Mouse (Mus musculus) embryonic facial prominence, embryonic 10.5 days (tissue): Measurements from ENCODE around the gene Tnfsf10. TPM values are rescaled to one million over a fixed set of nuclear protein-coding genes. Genes with fewer than 3 reads are reported as not detected.

Experiments used
- DNase-seq: peaks from one replicate; pipeline ENCODE4 v3.0.0-alpha.2; 2017; ENCODE audit warnings: low spot score
- H3K27ac ChIP-seq: fragments of 300-500 bp; sonication (generic); replicated peaks from 2 replicates; pipeline ENCODE4 v1.5.1; 2016; ENCODE audit warnings: mild to moderate bottlenecking
- H3K27me3 ChIP-seq: fragments of 300-500 bp; sonication (generic); replicated peaks from 2 replicates; pipeline ENCODE4 v1.6.1; 2016; ENCODE audit warnings: low read depth, mild to moderate bottlenecking; ENCODE audit not compliant: poor library complexity, severe bottlenecking
- H3K36me3 ChIP-seq: fragments of 300-500 bp; sonication (generic); replicated peaks from 2 replicates; pipeline ENCODE4 v1.6.1; 2016; ENCODE audit warnings: mild to moderate bottlenecking, moderate library complexity
- H3K4me1 ChIP-seq: fragments of 300-500 bp; sonication (generic); 2 replicates; pipeline ENCODE4 v1.6.1; 2016
- H3K4me3 ChIP-seq: fragments of 300-500 bp; sonication (generic); 2 replicates; pipeline ENCODE4 v1.5.1; 2016; ENCODE audit warnings: mild to moderate bottlenecking, moderate library complexity
- H3K9me3 ChIP-seq: fragments of 300-500 bp; sonication (generic); 2 replicates; pipeline ENCODE4 v1.6.1; 2016; ENCODE audit warnings: mild to moderate bottlenecking
- WGBS: fragments of 180-500 bp; shearing (Covaris S2); methylation state at CpG from one replicate; pipeline ENCODE4 v1.1.7; 2016; 5-methylcytosine and 5-hydroxymethylcytosine counted together
- polyA plus RNA-seq: library from polyadenylated mRNA; unstranded; fragments of >200 nt; fragmentation: Nextera tagmentation; extraction: Ambion mirVana; gene quantifications from 2 replicates; pipeline ENCODE4 v1.2.1, GENCODE M21; 2016

Tnfsf10 gene
- polyA plus RNA-seq, 1 experiment from 2014 or later = not detected

GRCm38 (mm10) chr3:27317288-27318024 lies 628 bp downstream of the Tnfsf10 start:
- no peak overlapping the region for H3K27ac ChIP-seq
- H3K4me1 ChIP-seq = peaks cover 4% of the 10 kb centered on the region
- H3K9me3 ChIP-seq = no peaks in the 10 kb centered on the region
- no peaks in the 10 kb centered on the region for H3K36me3 ChIP-seq
- H3K27me3 ChIP-seq = no peaks in the 10 kb centered on the region
- DNase-seq = no peak
- WGBS = 86% methylated on average over 4 of the region's 4 CpGs
- H3K4me3 ChIP-seq = no peak overlapping the region

GRCm38 (mm10) chr3:27319650-27320049 lies 2.8 kb downstream of the Tnfsf10 start:
- H3K9me3 ChIP-seq = no peaks in the 10 kb centered on the region
- DNase-seq = no peak
- no peaks in the 10 kb centered on the region for H3K36me3 ChIP-seq
- peaks cover 4% of the 10 kb centered on the region for H3K4me1 ChIP-seq
- no peak overlapping the region for H3K4me3 ChIP-seq
- no peak overlapping the region for H3K27ac ChIP-seq
- 91% methylated on average over 1 of the region's 1 CpGs for WGBS
- no peaks in the 10 kb centered on the region for H3K27me3 ChIP-seq

- WGBS = 77% methylated on average over 9 of the region's 9 CpGs
- Histone ChIP-seq H3K4me1 (peaks cover 4% of the 10 kb centered on the region), H3K36me3 (no peaks in the 10 kb centered on the region), H3K4me3 (no peak overlapping the region), H3K27me3 (no peaks in the 10 kb centered on the region), H3K27ac (no peak overlapping the region), H3K9me3 (no peaks in the 10 kb centered on the region)
- no peak for DNase-seq
These were observed 4.0 kb downstream of the Tnfsf10 start for GRCm38 (mm10) chr3:27320613-27321495.

GRCm38 (mm10) chr3:27322591-27322990 lies 5.8 kb downstream of the Tnfsf10 start:
- Histone ChIP-seq H3K9me3 (no peaks in the 10 kb centered on the region), H3K27ac (no peak overlapping the region), H3K27me3 (no peaks in the 10 kb centered on the region), H3K4me1 (peaks cover 4% of the 10 kb centered on the region), H3K4me3 (no peak overlapping the region), H3K36me3 (no peaks in the 10 kb centered on the region)
- no peak for DNase-seq
- WGBS = 90% methylated on average over 9 of the region's 9 CpGs

DNA sequence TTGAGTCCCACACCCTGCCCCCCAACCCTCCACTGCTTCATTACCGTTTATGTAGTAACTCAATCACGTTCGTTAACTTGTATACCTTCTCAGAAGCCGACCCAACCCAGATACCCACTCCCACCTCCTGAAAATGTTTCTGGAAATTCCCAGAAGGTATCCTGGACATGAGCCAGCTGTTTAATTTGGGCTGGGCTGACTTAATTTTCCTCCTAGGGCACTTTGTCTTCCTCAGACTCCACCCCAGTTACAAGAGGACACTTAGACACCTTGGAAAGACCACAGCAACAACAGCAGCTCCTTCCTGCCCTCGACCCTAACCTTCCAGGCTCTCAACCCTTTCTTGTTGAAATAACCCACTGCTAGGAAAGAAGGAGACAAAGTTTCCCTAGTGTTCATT lies 6.7 kb downstream of the Tnfsf10 start:
- Histone ChIP-seq H3K27me3 (no peaks in the 10 kb centered on the region), H3K27ac (no peak overlapping the region), H3K36me3 (no peaks in the 10 kb centered on the region), H3K4me1 (peaks cover 4% of the 10 kb centered on the region), H3K9me3 (no peaks in the 10 kb centered on the region), H3K4me3 (no peak overlapping the region)
- DNase-seq = no peak
- 79% methylated on average over 5 of the region's 5 CpGs for WGBS

- H3K27ac ChIP-seq = no peak overlapping the region
- 74% methylated on average over 4 of the region's 4 CpGs for WGBS
- H3K4me1 ChIP-seq = no peaks in the 10 kb centered on the region
- no peaks in the 10 kb centered on the region for H3K27me3 ChIP-seq
- no peaks in the 10 kb centered on the region for H3K36me3 ChIP-seq
- DNase-seq = no peak
- H3K9me3 ChIP-seq = no peaks in the 10 kb centered on the region
- H3K4me3 ChIP-seq = no peak overlapping the region
These were observed 9.9 kb downstream of the Tnfsf10 start for GRCm38 (mm10) chr3:27326633-27327191.

DNA sequence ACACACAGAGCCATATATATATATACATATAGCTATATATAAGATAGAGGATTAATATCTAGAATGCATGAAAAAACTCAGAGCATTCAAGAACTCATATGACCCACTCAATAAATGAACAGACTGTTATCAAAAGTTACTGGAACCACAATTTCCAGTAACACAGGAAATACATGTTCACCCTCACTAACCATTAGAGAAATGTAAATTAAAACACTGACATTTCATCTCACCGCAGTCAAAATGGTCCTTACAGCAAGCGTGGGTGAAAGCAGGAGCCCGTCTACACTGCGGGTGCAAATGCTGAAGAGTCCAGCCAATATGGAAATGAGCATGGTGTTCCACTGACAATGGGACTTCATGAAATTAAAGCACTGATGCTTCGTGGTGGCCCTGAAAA lies 13.9 kb downstream of the Tnfsf10 start:
- H3K4me1 ChIP-seq = no peaks in the 10 kb centered on the region
- H3K9me3 ChIP-seq = no peaks in the 10 kb centered on the region
- no peaks in the 10 kb centered on the region for H3K27me3 ChIP-seq
- H3K4me3 ChIP-seq = no peak overlapping the region
- WGBS = 91% methylated on average over 5 of the region's 5 CpGs
- no peaks in the 10 kb centered on the region for H3K36me3 ChIP-seq
- H3K27ac ChIP-seq = no peak overlapping the region
- DNase-seq = no peak

DNA sequence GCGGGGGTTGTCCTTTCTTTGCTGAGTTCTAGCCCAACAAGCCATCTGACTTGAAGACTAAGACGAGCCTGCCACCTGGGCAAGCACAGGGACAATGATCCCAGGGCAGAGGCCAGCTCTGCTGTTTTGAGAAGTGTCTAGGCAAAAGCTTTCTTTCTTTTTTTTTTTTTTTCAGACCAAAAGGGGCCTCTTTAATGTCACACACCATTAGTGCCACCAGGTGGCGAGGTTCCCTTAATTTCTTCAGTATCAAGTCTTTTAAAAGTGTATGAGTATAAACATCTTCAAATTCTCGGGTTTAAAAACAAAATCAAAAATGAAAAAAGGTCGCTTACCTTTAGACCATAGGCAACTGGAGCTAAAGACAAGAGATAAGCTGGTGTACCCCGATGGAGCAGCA lies 21.6 kb downstream of the Tnfsf10 start:
- Histone ChIP-seq H3K9me3 (no peaks in the 10 kb centered on the region), H3K4me3 (no peak overlapping the region), H3K27ac (no peak overlapping the region), H3K36me3 (no peaks in the 10 kb centered on the region), H3K4me1 (no peaks in the 10 kb centered on the region), H3K27me3 (no peaks in the 10 kb centered on the region)
- DNase-seq = peak; percentile 24
- WGBS = 33% methylated on average over 6 of the region's 6 CpGs

GRCm38 (mm10) chr3:27338887-27339286 lies 22.1 kb downstream of the Tnfsf10 start:
- H3K4me3 ChIP-seq = no peak overlapping the region
- H3K4me1 ChIP-seq = no peaks in the 10 kb centered on the region
- no peak for DNase-seq
- no peak overlapping the region for H3K27ac ChIP-seq
- no peaks in the 10 kb centered on the region for H3K36me3 ChIP-seq
- no peaks in the 10 kb centered on the region for H3K9me3 ChIP-seq
- WGBS = 56% methylated on average over 3 of the region's 3 CpGs
- H3K27me3 ChIP-seq = no peaks in the 10 kb centered on the region

DNA sequence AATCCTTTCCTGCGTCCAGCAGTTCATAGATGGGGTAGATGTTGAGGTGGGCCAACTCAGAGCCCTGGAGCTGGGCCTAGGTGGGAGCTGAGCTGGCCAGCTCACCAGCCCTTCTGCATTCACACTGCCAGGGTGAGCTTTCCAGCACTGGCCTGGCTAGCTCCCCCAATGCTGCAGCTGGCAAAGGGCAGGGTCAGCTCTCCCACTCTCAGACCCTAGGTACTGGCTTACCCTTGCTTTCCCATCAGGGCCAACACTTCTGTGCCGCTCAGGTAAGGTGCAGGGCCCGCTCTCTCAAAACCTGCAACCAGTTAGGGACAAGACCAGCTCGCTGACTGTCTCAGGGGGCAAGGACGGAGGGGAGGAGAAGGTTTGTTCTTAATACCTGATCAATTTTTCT lies 23.9 kb downstream of the Tnfsf10 start:
- no peak for DNase-seq
- WGBS = 91% methylated on average over 5 of the region's 5 CpGs
- Histone ChIP-seq H3K36me3 (no peaks in the 10 kb centered on the region), H3K27ac (no peak overlapping the region), H3K9me3 (no peaks in the 10 kb centered on the region), H3K4me3 (no peak overlapping the region), H3K27me3 (no peaks in the 10 kb centered on the region), H3K4me1 (no peaks in the 10 kb centered on the region)

DNA sequence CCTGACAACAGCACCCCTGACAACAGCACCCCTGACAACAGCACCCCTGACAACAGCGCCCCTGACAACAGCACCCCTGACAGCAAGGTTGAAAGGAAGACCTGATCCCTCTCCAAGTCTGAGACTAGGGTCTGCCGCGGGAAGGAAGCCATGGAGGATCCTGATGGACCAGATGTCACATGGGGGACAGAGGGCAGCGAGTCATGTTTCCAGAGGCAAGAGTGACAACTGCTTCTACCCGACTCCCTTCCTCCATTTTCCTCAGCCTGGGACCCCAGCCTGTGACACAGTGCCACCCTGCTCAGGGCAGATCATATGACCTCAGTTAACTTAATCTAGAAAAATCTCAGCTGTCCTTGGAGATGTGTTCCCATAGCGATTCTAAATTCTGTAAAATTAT lies 25.6 kb downstream of the Tnfsf10 start:
- Histone ChIP-seq H3K27me3 (no peaks in the 10 kb centered on the region), H3K27ac (no peak overlapping the region), H3K4me3 (no peak overlapping the region), H3K4me1 (no peaks in the 10 kb centered on the region), H3K9me3 (no peaks in the 10 kb centered on the region), H3K36me3 (no peaks in the 10 kb centered on the region)
- WGBS = 61% methylated on average over 6 of the region's 6 CpGs
- DNase-seq = no peak

- DNase-seq = peak; percentile 25
- Histone ChIP-seq H3K27me3 (no peaks in the 10 kb centered on the region), H3K36me3 (no peaks in the 10 kb centered on the region), H3K4me1 (no peaks in the 10 kb centered on the region), H3K9me3 (no peaks in the 10 kb centered on the region), H3K27ac (no peak overlapping the region), H3K4me3 (no peak overlapping the region)
- 55% methylated on average over 6 of the region's 6 CpGs for WGBS
These were observed 28.7 kb downstream of the Tnfsf10 start for GRCm38 (mm10) chr3:27345526-27345925.

GRCm38 (mm10) chr3:27348462-27348861 lies 31.6 kb downstream of the Tnfsf10 start:
- 80% methylated on average over 5 of the region's 5 CpGs for WGBS
- H3K36me3 ChIP-seq = no peaks in the 10 kb centered on the region
- no peak overlapping the region for H3K4me3 ChIP-seq
- no peaks in the 10 kb centered on the region for H3K9me3 ChIP-seq
- H3K4me1 ChIP-seq = no peaks in the 10 kb centered on the region
- no peak overlapping the region for H3K27ac ChIP-seq
- H3K27me3 ChIP-seq = no peaks in the 10 kb centered on the region
- no peak for DNase-seq
